21 mouse cellular contexts compared by ENCODE assay signal in genomic region chr13:73304729-73305128, GRCm38 (mm10). TPM values are rescaled to one million over a fixed set of nuclear protein-coding genes. Genes with fewer than 3 reads are reported as not detected.
DNase-seq lines count a peak whose midpoint lies in the region; ATAC-seq and TF ChIP-seq lines count a peak whose summit lies in the region.
"Had no signal": no experiment of that assay in that cellular context is flagged by ENCODE, and none has a peak within 500 bp of the region (broad histone marks: within the 10 kb centered on the region; RNA-seq: fewer than 3 reads in every experiment).

No protein-coding gene starts in this region.

- H3K36me3 ChIP-seq in heart, embryonic 10.5 days, result no peaks in the 10 kb centered on the region
- H3K36me3 ChIP-seq in heart, postnatal 0 days (replicated peaks; ENCODE audit: control insufficient read depth, insufficient read depth, low read length), result no peaks in the 10 kb centered on the region
- H3K36me3 ChIP-seq: limb, embryonic 15.5 days; midbrain, embryonic 12.5 days; neural tube, embryonic 13.5 days had no signal

- H3K9me3 ChIP-seq in heart, embryonic 10.5 days, result no peaks in the 10 kb centered on the region
- H3K9me3 ChIP-seq in heart, postnatal 0 days (replicated peaks; ENCODE audit: control insufficient read depth, low read length), result no peaks in the 10 kb centered on the region
- H3K9me3 ChIP-seq: limb, embryonic 15.5 days; midbrain, embryonic 12.5 days; neural tube, embryonic 13.5 days had no signal

- no peak overlapping the region for H3K4me2 ChIP-seq in heart, postnatal 0 days (ENCODE audit: low read depth, low read length)
- H3K4me2 ChIP-seq: limb, embryonic 15.5 days; lung, embryonic 14.5 days; midbrain, embryonic 12.5 days; neural tube, embryonic 13.5 days had no signal

- intact Hi-C loops in heart, postnatal 36 days (cut with DNase I), result loop anchor here (5.0 kb wide), 1 partner anchor 142 kb away; no protein-coding TSS in a partner anchor

- ATAC-seq in heart, postnatal 0 days (ENCODE audit: insufficient read depth, low read depth), result no peak
- ATAC-seq: hindbrain, embryonic 16.5 days had no signal

- DNase-seq in heart, embryonic 10.5 days (ENCODE audit: low spot score), result peak; percentile 82
- no peak for DNase-seq in heart, adult 11 months
- DNase-seq in heart, postnatal 0 days (ENCODE audit: low spot score), result no peak
- no peak for DNase-seq in heart, postnatal 36 days
- DNase-seq in retina, postnatal 1 day, result peak; percentile 9
- no peak for DNase-seq in retina, embryonic 14.5 days (ENCODE audit: low spot score)
- DNase-seq in yolk sac, embryonic 10.5 days (ENCODE audit: low spot score), result peak; percentile 8
- no peak for DNase-seq in frontal cortex, postnatal 10 days (ENCODE audit: low spot score in 2 of 2)
- DNase-seq: adrenal gland, adult 2 months; cerebellum, adult 8-10 months; gastrocnemius, postnatal 14 days; lung, embryonic 14.5 days; lung, postnatal 4 days; thymus, postnatal 25 days had no signal

- no peak overlapping the region for H3K9ac ChIP-seq in heart, postnatal 0 days (replicated peaks; ENCODE audit: low read depth, low read length)
- H3K9ac ChIP-seq: limb, embryonic 15.5 days; lung, embryonic 14.5 days; midbrain, embryonic 12.5 days; neural tube, embryonic 13.5 days had no signal

- no peak overlapping the region for H3K4me3 ChIP-seq in heart, embryonic 10.5 days
- no peak overlapping the region for H3K4me3 ChIP-seq in heart, postnatal 0 days (ENCODE audit: low read depth, low read length)
- H3K4me3 ChIP-seq: layer of hippocampus, adult 2 months; limb, embryonic 15.5 days; midbrain, embryonic 12.5 days; neural tube, embryonic 13.5 days had no signal

- WGBS in heart, embryonic 10.5 days, result 28% methylated on average over 6 of the region's 6 CpGs
- WGBS in heart, postnatal 0 days, result 32% methylated on average over 6 of the region's 6 CpGs

- H3K27ac ChIP-seq in heart, embryonic 10.5 days, result peak overlapping the region; percentile 83
- H3K27ac ChIP-seq in heart, postnatal 0 days (ENCODE audit: low read depth), result 0 out of 2 replicates have a peak overlapping the region, but pooled peaks have one; percentile 28
- H3K27ac ChIP-seq: layer of hippocampus, adult 2 months; limb, embryonic 15.5 days; midbrain, embryonic 12.5 days; neural tube, embryonic 13.5 days had no signal

- no peak for TF ChIP-seq CTCF in heart, postnatal 0 days (IDR thresholded peaks at IDR 0.05; ENCODE audit: low read depth)

- H3K4me1 ChIP-seq in heart, embryonic 10.5 days, result peaks cover 60% of the 10 kb centered on the region
- H3K4me1 ChIP-seq in heart, postnatal 0 days (ENCODE audit: control insufficient read depth, insufficient read depth), result peaks cover 17% of the 10 kb centered on the region
- H3K4me1 ChIP-seq: limb, embryonic 15.5 days had no signal

- H3K27me3 ChIP-seq in heart, embryonic 10.5 days (ENCODE audit: insufficient read depth, poor library complexity, severe bottlenecking), result peaks cover 16% of the 10 kb centered on the region; the same call in 1 of the 2 replicates
- no peaks in the 10 kb centered on the region for H3K27me3 ChIP-seq in heart, postnatal 0 days (ENCODE audit: control insufficient read depth, insufficient read depth, low read length)

- TF ChIP-seq EP300 in heart, postnatal 0 days (IDR thresholded peaks at IDR 0.05; ENCODE audit: low read depth), result no peak

RNA-seq across cellular contexts. Expression of gene Mrpl36, which starts 23.6 kb away (rescaled TPM):
- 145 and 181 TPM in 2 replicates for polyA plus RNA-seq in heart, embryonic 10.5 days (2016; fragmentation: Nextera tagmentation; extraction: Ambion mirVana)
- 62.9 and 102 TPM in 2 replicates for total RNA-seq in heart, postnatal 0 days (2014; rRNA removed; ENCODE audit: low replicate concordance)
- 130 and 135 TPM in 2 replicates for polyA plus RNA-seq in heart, postnatal 0 days (2015; fragmentation: Nextera tagmentation; extraction: Ambion mirVana)
- total RNA-seq in heart, postnatal 36 days (2021), result 10 to 100 TPM; 50.3 to 54.0 TPM

RNA-seq across cellular contexts. Expression of gene Ndufs6, which starts 23.6 kb away (rescaled TPM):
- 499 and 600 TPM in 2 replicates for polyA plus RNA-seq in heart, embryonic 10.5 days (2016; fragmentation: Nextera tagmentation; extraction: Ambion mirVana)
- total RNA-seq in heart, postnatal 0 days (2014; rRNA removed; ENCODE audit: low replicate concordance), result 333 and 427 TPM in 2 replicates
- 1,466 and 1,522 TPM in 2 replicates for polyA plus RNA-seq in heart, postnatal 0 days (2015; fragmentation: Nextera tagmentation; extraction: Ambion mirVana)
- total RNA-seq in heart, postnatal 36 days (2021), result 1,000 to 10,000 TPM; 1,205 to 1,240 TPM

RNA-seq across cellular contexts. Expression of gene Irx4, which starts 44.5 kb away (rescaled TPM):
- 39.4 and 78.4 TPM in 2 replicates for polyA plus RNA-seq in heart, embryonic 10.5 days (2016; fragmentation: Nextera tagmentation; extraction: Ambion mirVana)
- total RNA-seq in heart, postnatal 0 days (2014; rRNA removed; ENCODE audit: low replicate concordance), result 64.0 and 85.4 TPM in 2 replicates
- 43.4 and 54.9 TPM in 2 replicates for polyA plus RNA-seq in heart, postnatal 0 days (2015; fragmentation: Nextera tagmentation; extraction: Ambion mirVana)
- 10 to 100 TPM; 20.8 to 31.9 TPM for total RNA-seq in heart, postnatal 36 days (2021)
- total RNA-seq: adrenal gland, adult 2 months; gastrocnemius, postnatal 14 days; layer of hippocampus, adult 2 months; left cerebral cortex, postnatal 25 days had no signal
- polyA plus RNA-seq: adrenal gland, adult 2 months; C2C12; lung, embryonic 14.5 days had no signal

Comparison
In these comparisons a context has a peak if more than half of its experiments do, and no peak if none do; other contexts are left out.
1. DNase-seq: peak in heart, embryonic 10.5 days (single experiment), retina, postnatal 1 day (single experiment) and yolk sac, embryonic 10.5 days (single experiment); none in heart, adult 11 months (single experiment), heart, postnatal 0 days (single experiment), heart, postnatal 36 days (0 of 2), retina, embryonic 14.5 days (single experiment) and frontal cortex, postnatal 10 days (0 of 2).